Mouse (Mus musculus) limb, embryonic 14.5 days (tissue): ENCODE measurements around the gene Taf5l. TPM values are rescaled to one million over a fixed set of nuclear protein-coding genes. Genes with fewer than 3 reads are reported as not detected.

ENCODE experiments used
- ATAC-seq: fragments of 200-750 bp; cut with Nextera tagmentation; 2 replicates; pipeline ENCODE4 v1.8.0; 2017; ENCODE audit warnings: low read depth, moderate number of reproducible peaks, moderate TSS enrichment; ENCODE audit not compliant: low FRiP score
- DNase-seq: peaks from one replicate; pipeline ENCODE4 v3.0.0-alpha.2; 2015; ENCODE audit warnings: low spot score
- H3K27ac ChIP-seq: fragments of 300-500 bp; sonication (generic); replicated peaks from 2 replicates; pipeline ENCODE4 v1.5.1; 2014; ENCODE audit warnings: low read depth, mild to moderate bottlenecking, low read length, moderate library complexity, mixed read lengths
- H3K27me3 ChIP-seq: fragments of 300-500 bp; sonication (generic); 2 replicates; pipeline ENCODE4 v1.6.1; 2014; ENCODE audit warnings: low read length, mixed read lengths; ENCODE audit not compliant: control insufficient read depth, insufficient read depth
- H3K36me3 ChIP-seq: fragments of 300-500 bp; sonication (generic); 2 replicates; pipeline ENCODE4 v1.6.1; 2014; ENCODE audit warnings: mild to moderate bottlenecking, low read length, moderate library complexity, mixed read lengths; ENCODE audit not compliant: control insufficient read depth, insufficient read depth
- H3K4me1 ChIP-seq: fragments of 300-500 bp; sonication (generic); 2 replicates; pipeline ENCODE4 v1.6.1; 2014; ENCODE audit warnings: antibody characterized with exemption, low read length, mixed read lengths; ENCODE audit not compliant: control insufficient read depth, insufficient read depth
- H3K4me2 ChIP-seq: fragments of 300-500 bp; sonication (generic); replicated peaks from 2 replicates; pipeline ENCODE4 v1.6.1; 2014; ENCODE audit warnings: low read depth, mild to moderate bottlenecking, low read length, moderate library complexity; ENCODE audit not compliant: severe bottlenecking
- H3K4me3 ChIP-seq: fragments of 300-500 bp; sonication (generic); replicated peaks from 2 replicates; pipeline ENCODE4 v1.5.1; 2014; ENCODE audit warnings: low read length
- H3K9ac ChIP-seq: fragments of 300-500 bp; sonication (generic); 2 replicates; pipeline ENCODE4 v1.6.1; 2014; ENCODE audit warnings: mild to moderate bottlenecking, low read depth, low read length, moderate library complexity; ENCODE audit not compliant: severe bottlenecking
- H3K9me3 ChIP-seq: fragments of 300-500 bp; sonication (generic); 2 replicates; pipeline ENCODE4 v1.6.1; 2016; ENCODE audit warnings: low read length; ENCODE audit not compliant: control insufficient read depth
- POLR2A ChIP-seq: fragments of 200-500 bp; IDR thresholded peaks from 2 replicates; pipeline ENCODE4 v1.8.0; 2012; ENCODE audit warnings: inconsistent platforms, mild to moderate bottlenecking, moderate library complexity, borderline replicate concordance; ENCODE audit not compliant: insufficient read depth, insufficient read length; ENCODE audit errors: extremely low read depth
- WGBS: fragments of 180-500 bp; shearing (Covaris S2); extraction: QIAGEN DNeasy Blood & Tissue Kit; methylation state at CpG from one replicate; pipeline ENCODE4 v1.1.7; 2014; 5-methylcytosine and 5-hydroxymethylcytosine counted together
- polyA plus RNA-seq, 2 experiments: library from polyadenylated mRNA; depleted of rRNA in 1 of 2; stranded (reverse) in 1 of 2; unstranded in 1 of 2; fragments of >200 nt; fragmentation: Nextera tagmentation in 1 of 2; extraction: Ambion mirVana in 1 of 2; gene quantifications; 2 replicates each; pipeline versions ENCODE4 v1.2.1 to v1.2.3; 2012 to 2014

Gene Taf5l
- polyA plus RNA-seq, 2 experiments, result 38.8 to 48.8 TPM

- ATAC-seq, result no peak
- TF ChIP-seq POLR2A, result no peak
Observed at GRCm38 (mm10) chr8:123982291-123982793, 38.9 kb downstream of the Taf5l start.

GRCm38 (mm10) chr8:123981674-123982073 is 39.5 kb downstream of the Taf5l start:
- H3K9ac ChIP-seq, result no peak overlapping the region
- H3K27me3 ChIP-seq, result no peaks in the 10 kb centered on the region
- no peak for DNase-seq
- no peaks in the 10 kb centered on the region for H3K36me3 ChIP-seq
- peak overlapping the region; percentile 70; the same call in 1 of the 2 replicates for H3K4me3 ChIP-seq
- no peaks in the 10 kb centered on the region for H3K4me1 ChIP-seq
- TF ChIP-seq POLR2A, result no peak
- ATAC-seq, result no peak
- no peaks in the 10 kb centered on the region for H3K9me3 ChIP-seq
- H3K4me2 ChIP-seq, result peak overlapping the region; percentile 28; the same call in 1 of the 2 replicates
- no peak overlapping the region for H3K27ac ChIP-seq
- WGBS, result 42% methylated on average over 4 of the region's 4 CpGs

More at GRCm38 (mm10) chr8:123982291-123982793, 38.9 kb downstream of the Taf5l start:
- no peaks in the 10 kb centered on the region for H3K27me3 ChIP-seq
- H3K4me1 ChIP-seq, result no peaks in the 10 kb centered on the region
- H3K4me2 ChIP-seq, result peak overlapping the region; percentile 90
- peak overlapping the region; percentile 74 for H3K9ac ChIP-seq
- under 1% methylated on average over 36 of the region's 48 CpGs for WGBS
- peak overlapping the region; percentile 70 for H3K4me3 ChIP-seq
- no peak for DNase-seq
- no peak overlapping the region; the same call in 1 of the 2 replicates for H3K27ac ChIP-seq
- H3K9me3 ChIP-seq, result no peaks in the 10 kb centered on the region
- no peaks in the 10 kb centered on the region for H3K36me3 ChIP-seq

- WGBS, result 67% methylated on average over 4 of the region's 4 CpGs
- no peaks in the 10 kb centered on the region for H3K36me3 ChIP-seq
- ATAC-seq (no peak), DNase-seq (no peak)
- no peak overlapping the region for H3K27ac ChIP-seq
- no peaks in the 10 kb centered on the region for H3K4me1 ChIP-seq
- H3K4me3 ChIP-seq, result no peak overlapping the region
- TF ChIP-seq POLR2A, result no peak
- no peaks in the 10 kb centered on the region for H3K9me3 ChIP-seq
- H3K9ac ChIP-seq, result no peak overlapping the region
- H3K4me2 ChIP-seq, result no peak overlapping the region
- H3K27me3 ChIP-seq, result no peaks in the 10 kb centered on the region
Observed at GRCm38 (mm10) chr8:123980239-123980638, 41.0 kb downstream of the Taf5l start.

GRCm38 (mm10) chr8:123978926-123979325 is 42.3 kb downstream of the Taf5l start:
- no peak for DNase-seq
- no peak for ATAC-seq
- no peak overlapping the region for H3K9ac ChIP-seq
- no peak overlapping the region for H3K4me3 ChIP-seq
- H3K27ac ChIP-seq, result no peak overlapping the region
- WGBS, result 73% methylated on average over 8 of the region's 8 CpGs
- no peaks in the 10 kb centered on the region for H3K9me3 ChIP-seq
- no peaks in the 10 kb centered on the region for H3K4me1 ChIP-seq
- no peak overlapping the region for H3K4me2 ChIP-seq
- no peaks in the 10 kb centered on the region for H3K36me3 ChIP-seq
- TF ChIP-seq POLR2A, result no peak
- H3K27me3 ChIP-seq, result no peaks in the 10 kb centered on the region

GRCm38 (mm10) chr8:123978166-123978838 is 42.9 kb downstream of the Taf5l start:
- Histone ChIP-seq H3K9me3 (no peaks in the 10 kb centered on the region), H3K27me3 (no peaks in the 10 kb centered on the region), H3K27ac (no peak overlapping the region), H3K36me3 (no peaks in the 10 kb centered on the region), H3K4me1 (no peaks in the 10 kb centered on the region), H3K4me3 (no peak overlapping the region), H3K4me2 (no peak overlapping the region), H3K9ac (peak overlapping the region; percentile 38; the same call in 1 of the 2 replicates)
- 65% methylated on average over 14 of the region's 14 CpGs for WGBS
- ATAC-seq, result no peak
- DNase-seq, result no peak
- no peak for TF ChIP-seq POLR2A
